Mouse (Mus musculus) olfactory bulb, adult 2 months (tissue): ENCODE data around the gene Synj1.

Source experiments
- CTCF ChIP-seq: fragments of 200-500 bp; IDR thresholded peaks from 2 replicates; pipeline ENCODE4 v1.5.1; 2012; ENCODE audit warnings: low read depth, mild to moderate bottlenecking, low read length, moderate library complexity; ENCODE audit not compliant: insufficient read depth
- POLR2A ChIP-seq: fragments of 200-500 bp; IDR thresholded peaks from 2 replicates; pipeline ENCODE4 v1.6.1; 2012; ENCODE audit warnings: mild to moderate bottlenecking, low read depth, low read length, moderate library complexity; ENCODE audit not compliant: insufficient read depth

DNA sequence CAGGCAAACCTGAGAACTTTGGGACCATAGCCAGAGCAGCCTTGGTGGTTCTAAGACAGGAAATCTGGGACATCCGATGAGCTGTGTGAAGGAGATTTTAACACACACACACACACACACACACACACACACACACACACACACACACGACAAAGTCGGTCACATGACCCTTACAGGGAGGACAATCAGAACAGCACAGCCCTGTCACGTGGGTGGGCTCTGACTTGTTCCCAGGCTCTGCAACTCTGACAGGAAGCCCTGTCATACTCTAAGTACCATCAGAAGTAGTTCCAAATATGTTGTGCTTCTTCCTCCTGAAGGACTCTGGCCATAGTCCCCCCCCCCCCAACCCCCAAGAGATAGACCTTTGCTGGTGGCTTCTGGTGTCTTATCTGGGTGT, 109.7 kb downstream of the Synj1 start:
- TF ChIP-seq POLR2A (no peak), CTCF (no peak)
